Mouse (Mus musculus): ENCODE measurements at regions not wholly inside any gene's neighbourhood (a gene's known extent, or its start where the extent isn't known, plus 50 kb on each side); places are given as distances from the start of the nearest gene placed in this dataset.
"Not testable (repeated sequence)": the region's sequence is repeated elsewhere in the genome, so short reads cannot be mapped to it uniquely, and the experiment has no call there.

DNA sequence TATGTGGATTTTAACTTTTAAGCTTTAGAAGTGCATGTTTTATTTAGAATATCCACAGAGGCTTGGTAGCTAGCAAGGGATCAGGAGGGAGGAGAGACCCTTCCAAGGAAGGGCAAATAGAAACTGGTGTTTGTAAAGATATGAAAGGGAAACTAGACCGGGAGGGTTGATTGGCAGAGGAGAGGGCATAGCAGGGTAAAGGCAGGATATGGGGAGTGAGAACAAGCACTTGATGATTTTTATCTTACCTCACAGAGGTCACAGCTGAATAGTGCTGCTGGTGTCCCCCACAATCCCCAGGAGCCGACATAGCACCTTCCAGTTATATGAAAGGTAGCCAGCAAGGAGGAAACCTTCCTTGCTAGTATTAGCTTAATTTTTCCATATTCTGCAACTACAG lies 135.4 kb upstream of the Tet2 start:
- DNase-seq (ENCODE audit: low spot score) (no peak), ATAC-seq (no peak)
- H3K9ac ChIP-seq (ENCODE audit: low read length), result no peak overlapping the region
- WGBS, result 82% methylated on average over 2 of the region's 2 CpGs
- no peak overlapping the region for H3K4me3 ChIP-seq (ENCODE audit: low read depth, low read length)
- no peak overlapping the region for H3K27ac ChIP-seq (ENCODE audit: low read depth, low read length)
- H3K27me3 ChIP-seq (replicated peaks; ENCODE audit: control insufficient read depth, insufficient read depth, low read length), result no peaks in the 10 kb centered on the region
- no peaks in the 10 kb centered on the region for H3K36me3 ChIP-seq (ENCODE audit: control insufficient read depth, insufficient read depth, low read length)
- H3K9me3 ChIP-seq (replicated peaks; ENCODE audit: control insufficient read depth, low read length), result no peaks in the 10 kb centered on the region
- H3K4me1 ChIP-seq (ENCODE audit: control insufficient read depth, insufficient read depth, low read length), result no peaks in the 10 kb centered on the region
- H3K4me2 ChIP-seq (ENCODE audit: low read length), result no peak overlapping the region

DNA sequence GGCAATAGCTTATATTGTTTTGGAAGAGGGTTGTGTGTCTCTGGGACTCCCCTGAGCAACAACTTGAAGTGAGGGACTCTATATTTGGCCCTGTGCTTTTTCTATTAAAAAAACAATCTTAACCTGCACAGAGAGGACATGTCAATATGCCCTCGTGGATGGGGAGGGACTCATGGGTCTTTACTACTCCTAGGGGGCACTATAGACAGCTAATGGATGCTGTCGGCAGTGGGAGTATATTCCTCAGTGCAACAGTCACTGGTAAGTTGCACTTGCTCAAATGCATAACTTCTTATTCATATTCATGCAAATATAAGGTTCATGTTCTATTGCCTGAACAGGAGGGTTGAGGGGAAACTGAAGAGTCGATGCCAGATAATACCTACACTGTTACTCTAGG lies 135.9 kb upstream of the Tet2 start:
- no peak for ATAC-seq
- DNase-seq (ENCODE audit: low spot score), result no peak
- Histone ChIP-seq H3K4me3 (ENCODE audit: low read depth, low read length) (no peak overlapping the region), H3K9me3 (replicated peaks; ENCODE audit: control insufficient read depth, low read length) (no peaks in the 10 kb centered on the region), H3K27me3 (replicated peaks; ENCODE audit: control insufficient read depth, insufficient read depth, low read length) (no peaks in the 10 kb centered on the region), H3K9ac (ENCODE audit: low read length) (no peak overlapping the region), H3K4me2 (ENCODE audit: low read length) (no peak overlapping the region), H3K27ac (ENCODE audit: low read depth, low read length) (no peak overlapping the region), H3K36me3 (ENCODE audit: control insufficient read depth, insufficient read depth, low read length) (no peaks in the 10 kb centered on the region), H3K4me1 (ENCODE audit: control insufficient read depth, insufficient read depth, low read length) (no peaks in the 10 kb centered on the region)
- 78% methylated on average over 3 of the region's 3 CpGs for WGBS

DNA sequence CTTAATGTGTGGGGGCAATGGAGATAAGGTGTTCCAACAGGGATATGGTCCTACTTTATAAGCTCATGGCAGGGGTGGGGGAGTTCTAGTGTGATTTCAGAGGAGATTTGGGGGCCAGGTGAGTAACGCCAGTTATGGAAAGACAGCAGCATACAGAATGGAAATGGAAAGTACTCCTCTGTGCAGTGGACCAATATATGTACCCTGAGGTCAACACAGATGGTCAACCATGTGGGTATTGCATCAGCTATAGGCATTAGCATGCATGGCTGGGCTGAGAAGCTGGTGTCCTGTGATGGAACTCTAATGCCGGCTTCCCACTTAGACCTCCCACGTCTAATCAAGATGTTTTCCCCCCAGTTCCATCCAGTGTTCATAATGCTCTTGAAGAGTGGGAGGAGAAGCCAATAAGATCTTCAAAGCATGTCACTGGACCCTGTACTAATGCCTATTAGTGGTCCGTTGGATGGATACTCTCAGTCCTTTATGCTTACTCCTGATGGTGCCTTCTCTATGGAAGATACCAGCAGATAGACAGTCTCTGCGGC lies 139.3 kb upstream of the Tet2 start:
- Histone ChIP-seq H3K27ac (ENCODE audit: low read depth, low read length) (no peak overlapping the region), H3K9me3 (replicated peaks; ENCODE audit: control insufficient read depth, low read length) (no peaks in the 10 kb centered on the region), H3K4me3 (ENCODE audit: low read depth, low read length) (no peak overlapping the region), H3K27me3 (replicated peaks; ENCODE audit: control insufficient read depth, insufficient read depth, low read length) (no peaks in the 10 kb centered on the region), H3K4me2 (ENCODE audit: low read length) (no peak overlapping the region), H3K4me1 (ENCODE audit: control insufficient read depth, insufficient read depth, low read length) (no peaks in the 10 kb centered on the region), H3K9ac (ENCODE audit: low read length) (no peak overlapping the region), H3K36me3 (ENCODE audit: control insufficient read depth, insufficient read depth, low read length) (no peaks in the 10 kb centered on the region)
- ATAC-seq (no peak), DNase-seq (ENCODE audit: low spot score) (no peak)
- WGBS, result 83% methylated on average over 5 of the region's 5 CpGs

DNA sequence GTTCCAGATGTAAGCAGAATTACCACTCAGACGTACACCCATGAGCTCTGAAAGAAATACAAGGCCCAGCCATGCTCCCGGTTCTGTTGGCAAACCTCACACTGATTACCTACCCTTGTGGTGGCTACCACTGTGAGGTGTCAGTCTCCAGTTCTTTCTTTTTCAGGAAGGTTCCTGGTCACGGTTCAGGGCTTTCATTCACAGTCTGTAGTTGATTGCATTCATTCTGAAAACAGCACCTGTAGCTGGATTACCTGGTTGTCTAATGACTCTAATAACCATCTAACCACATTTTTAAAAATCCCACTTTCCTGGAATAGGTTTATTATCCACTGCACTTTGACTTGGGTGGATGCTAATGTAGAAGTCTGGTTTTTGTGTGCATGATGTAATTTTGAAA lies 139.8 kb upstream of the Tet2 start:
- Histone ChIP-seq H3K27me3 (replicated peaks; ENCODE audit: control insufficient read depth, insufficient read depth, low read length) (no peaks in the 10 kb centered on the region), H3K4me3 (ENCODE audit: low read depth, low read length) (no peak overlapping the region), H3K9ac (ENCODE audit: low read length) (no peak overlapping the region), H3K27ac (ENCODE audit: low read depth, low read length) (no peak overlapping the region), H3K36me3 (ENCODE audit: control insufficient read depth, insufficient read depth, low read length) (no peaks in the 10 kb centered on the region), H3K9me3 (replicated peaks; ENCODE audit: control insufficient read depth, low read length) (no peaks in the 10 kb centered on the region), H3K4me2 (ENCODE audit: low read length) (no peak overlapping the region), H3K4me1 (ENCODE audit: control insufficient read depth, insufficient read depth, low read length) (no peaks in the 10 kb centered on the region)
- no peak for ATAC-seq
- WGBS, result 80% methylated on average over 3 of the region's 3 CpGs
- DNase-seq (ENCODE audit: low spot score), result no peak

DNA sequence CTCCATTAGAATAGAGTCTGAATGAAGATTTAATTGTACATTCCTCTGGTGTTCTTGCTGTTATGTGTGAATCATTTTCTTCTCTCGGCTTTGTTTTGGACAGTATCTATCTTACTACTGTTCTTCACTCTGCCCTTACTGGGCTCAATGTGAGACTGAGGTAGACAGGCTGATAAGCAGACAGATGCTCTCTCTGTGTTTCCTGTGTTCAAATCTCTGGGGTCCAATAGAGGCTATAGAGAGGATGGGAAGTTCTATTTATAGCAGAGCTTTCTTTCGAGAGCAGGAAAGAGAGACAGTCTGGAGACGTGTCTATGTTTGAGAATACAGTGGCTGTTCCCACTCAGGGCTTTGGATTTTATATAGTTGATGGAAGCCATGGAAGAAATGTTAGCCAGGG lies 140.5 kb upstream of the Tet2 start:
- DNase-seq (ENCODE audit: low spot score) (no peak), ATAC-seq (no peak)
- Histone ChIP-seq H3K36me3 (ENCODE audit: control insufficient read depth, insufficient read depth, low read length) (no peaks in the 10 kb centered on the region), H3K9ac (ENCODE audit: low read length) (no peak overlapping the region), H3K9me3 (replicated peaks; ENCODE audit: control insufficient read depth, low read length) (no peaks in the 10 kb centered on the region), H3K4me1 (ENCODE audit: control insufficient read depth, insufficient read depth, low read length) (no peaks in the 10 kb centered on the region), H3K4me3 (ENCODE audit: low read depth, low read length) (no peak overlapping the region), H3K4me2 (ENCODE audit: low read length) (no peak overlapping the region), H3K27me3 (replicated peaks; ENCODE audit: control insufficient read depth, insufficient read depth, low read length) (no peaks in the 10 kb centered on the region), H3K27ac (ENCODE audit: low read depth, low read length) (no peak overlapping the region)
- WGBS, result 85% methylated on average over 3 of the region's 3 CpGs

DNA sequence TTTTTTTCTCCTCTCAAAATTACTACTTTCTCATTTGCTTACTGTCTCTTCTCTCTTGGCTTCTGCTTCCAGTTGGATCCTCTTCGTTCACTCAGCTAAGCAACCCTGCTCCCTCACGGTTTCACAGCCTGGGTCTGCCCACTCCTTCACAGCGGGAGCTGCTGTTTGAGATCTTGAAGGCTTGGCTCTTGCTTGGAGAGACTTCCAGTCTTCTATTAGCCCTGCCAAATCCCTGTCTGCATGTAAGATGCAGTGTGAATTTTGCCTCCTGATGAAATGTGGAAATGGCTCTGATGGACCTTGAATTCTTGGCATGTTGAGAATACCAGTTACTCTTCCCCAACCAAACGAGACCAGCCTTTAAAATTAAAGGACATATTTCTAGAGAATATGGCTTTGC lies 149.1 kb upstream of the Tet2 start:
- WGBS, result 38% methylated on average over 4 of the region's 4 CpGs
- H3K4me1 ChIP-seq (ENCODE audit: control insufficient read depth, insufficient read depth, low read length), result no peaks in the 10 kb centered on the region
- ATAC-seq (no peak), DNase-seq (ENCODE audit: low spot score) (peak; percentile 11)
- no peaks in the 10 kb centered on the region for H3K36me3 ChIP-seq (ENCODE audit: control insufficient read depth, insufficient read depth, low read length)
- no peaks in the 10 kb centered on the region for H3K9me3 ChIP-seq (replicated peaks; ENCODE audit: control insufficient read depth, low read length)
- H3K4me3 ChIP-seq (ENCODE audit: low read depth, low read length), result no peak overlapping the region
- no peak overlapping the region for H3K4me2 ChIP-seq (ENCODE audit: low read length)
- H3K9ac ChIP-seq (ENCODE audit: low read length), result no peak overlapping the region
- no peaks in the 10 kb centered on the region for H3K27me3 ChIP-seq (replicated peaks; ENCODE audit: control insufficient read depth, insufficient read depth, low read length)
- no peak overlapping the region for H3K27ac ChIP-seq (ENCODE audit: low read depth, low read length)

DNA sequence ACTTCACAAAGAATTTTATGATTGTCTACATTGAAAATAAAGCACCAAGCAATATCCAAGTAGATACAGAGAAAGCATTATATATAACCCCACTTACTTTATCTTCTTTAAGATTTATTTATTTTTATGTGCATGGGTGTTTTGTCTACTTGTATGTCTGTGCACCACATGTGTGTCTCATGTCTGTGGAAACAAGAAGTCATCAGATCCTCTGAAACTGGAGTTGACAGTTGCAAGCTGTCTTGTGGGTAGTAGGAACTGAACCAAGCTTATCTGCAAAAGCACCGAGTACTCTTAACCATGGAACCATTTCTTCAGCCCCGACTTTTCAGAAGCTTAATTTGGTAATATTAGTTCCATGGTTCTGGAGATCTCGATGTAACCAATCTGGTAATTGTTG lies 151.2 kb upstream of the Tet2 start:
- ATAC-seq, result no peak
- H3K4me2 ChIP-seq (ENCODE audit: low read length), result no peak overlapping the region
- H3K36me3 ChIP-seq (ENCODE audit: control insufficient read depth, insufficient read depth, low read length), result no peaks in the 10 kb centered on the region
- no peak overlapping the region for H3K27ac ChIP-seq (ENCODE audit: low read depth, low read length)
- H3K4me3 ChIP-seq (ENCODE audit: low read depth, low read length), result no peak overlapping the region
- 90% methylated on average over 3 of the region's 3 CpGs for WGBS
- no peak for DNase-seq (ENCODE audit: low spot score)
- no peaks in the 10 kb centered on the region for H3K4me1 ChIP-seq (ENCODE audit: control insufficient read depth, insufficient read depth, low read length)
- no peaks in the 10 kb centered on the region for H3K27me3 ChIP-seq (replicated peaks; ENCODE audit: control insufficient read depth, insufficient read depth, low read length)
- no peak overlapping the region for H3K9ac ChIP-seq (ENCODE audit: low read length)
- no peaks in the 10 kb centered on the region for H3K9me3 ChIP-seq (replicated peaks; ENCODE audit: control insufficient read depth, low read length)

DNA sequence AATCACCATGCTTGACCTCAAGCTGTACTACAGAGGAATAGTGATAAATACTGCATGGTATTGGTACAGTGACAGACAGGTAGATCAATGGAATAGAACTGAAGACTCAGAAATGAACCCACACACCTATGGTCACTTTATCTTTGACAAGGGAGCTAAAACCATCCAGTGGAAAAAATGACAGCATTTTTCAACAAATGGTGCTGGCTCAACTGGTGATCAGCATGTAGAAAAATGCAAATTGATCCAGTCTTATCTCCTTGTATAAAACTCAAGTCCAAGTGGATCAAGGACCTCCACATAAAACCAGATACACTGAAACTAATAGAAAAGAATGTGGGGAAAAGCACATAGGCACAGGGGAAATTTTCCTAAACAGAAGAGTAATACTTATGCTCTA lies 159.9 kb upstream of the Tet2 start:
- H3K4me2 ChIP-seq (ENCODE audit: low read length); ATAC-seq; H3K9me3 ChIP-seq (replicated peaks; ENCODE audit: control insufficient read depth, low read length); H3K9ac ChIP-seq (ENCODE audit: low read length); H3K36me3 ChIP-seq (ENCODE audit: control insufficient read depth, insufficient read depth, low read length); H3K27me3 ChIP-seq (replicated peaks; ENCODE audit: control insufficient read depth, insufficient read depth, low read length); DNase-seq (ENCODE audit: low spot score); H3K27ac ChIP-seq (ENCODE audit: low read depth, low read length); H3K4me1 ChIP-seq (ENCODE audit: control insufficient read depth, insufficient read depth, low read length); H3K4me3 ChIP-seq (ENCODE audit: low read depth, low read length): not testable (repeated sequence)

DNA sequence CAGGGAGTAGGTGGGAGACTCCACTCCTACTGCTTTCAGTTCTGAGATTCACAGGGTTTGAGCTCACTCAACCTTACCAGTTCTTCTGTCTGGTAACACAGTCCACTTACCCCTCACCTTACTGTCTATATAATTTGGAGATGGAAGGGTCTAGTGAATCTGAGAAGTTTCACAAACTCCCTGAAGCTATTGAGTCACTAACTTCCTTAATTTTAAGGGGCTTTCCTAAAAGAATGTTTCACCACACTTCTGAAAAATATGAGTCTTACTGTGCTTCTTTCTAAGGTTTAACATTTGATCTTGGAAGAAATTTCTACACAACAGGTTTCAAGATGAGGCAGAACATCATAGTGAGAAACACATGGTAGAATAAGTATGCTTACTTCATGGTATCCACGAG lies 166.6 kb upstream of the Tet2 start:
- 81% methylated on average over 1 of the region's 1 CpGs for WGBS

More for the DNA sequence above, 166.6 kb upstream of the Tet2 start:
- H3K27ac ChIP-seq (ENCODE audit: low read depth, low read length), result no peak overlapping the region
- no peaks in the 10 kb centered on the region for H3K27me3 ChIP-seq (replicated peaks; ENCODE audit: control insufficient read depth, insufficient read depth, low read length)
- ATAC-seq (no peak), DNase-seq (ENCODE audit: low spot score) (no peak)
- no peaks in the 10 kb centered on the region for H3K36me3 ChIP-seq (ENCODE audit: control insufficient read depth, insufficient read depth, low read length)
- H3K4me3 ChIP-seq (ENCODE audit: low read depth, low read length), result no peak overlapping the region
- no peak overlapping the region for H3K9ac ChIP-seq (ENCODE audit: low read length)
- no peaks in the 10 kb centered on the region for H3K4me1 ChIP-seq (ENCODE audit: control insufficient read depth, insufficient read depth, low read length)
- no peak overlapping the region for H3K4me2 ChIP-seq (ENCODE audit: low read length)
- no peaks in the 10 kb centered on the region for H3K9me3 ChIP-seq (replicated peaks; ENCODE audit: control insufficient read depth, low read length)
